Mouse (Mus musculus) R1 (cell line): Measurements from ENCODE around the gene Olfr285.

Source experiments
- DNase-seq: peaks from one replicate; pipeline ENCODE4 v3.0.0-alpha.2; 2018; ENCODE audit warnings: low read depth, low spot score

Gene Olfr285

GRCm38 (mm10) chr15:98317177-98317724, at the start of gene Olfr285:
Gene Olfr285, minus strand, starts transcription at chr15:98317353.
- DNase-seq = no peak

- no peak for DNase-seq
Measured at GRCm38 (mm10) chr15:98340887-98341286, 23.7 kb upstream of the Olfr285 start, which contains the start of gene Olfr284. Gene Olfr284, minus strand, starts transcription at chr15:98340987.

GRCm38 (mm10) chr15:98315703-98316102, 1.4 kb downstream of the Olfr285 start:
- DNase-seq = peak; percentile 43

GRCm38 (mm10) chr15:98295628-98296551, 21.3 kb downstream of the Olfr285 start, which contains the start of gene Zfp641:
Gene Zfp641, minus strand, starts transcription at chr15:98296161.
- no peak for DNase-seq

GRCm38 (mm10) chr15:98293651-98294050, 23.5 kb downstream of the Olfr285 start:
- no peak for DNase-seq

GRCm38 (mm10) chr15:98288566-98288965, 28.6 kb downstream of the Olfr285 start:
- DNase-seq = no peak

GRCm38 (mm10) chr15:98286418-98286817, 30.7 kb downstream of the Olfr285 start:
- DNase-seq = no peak
